Mouse (Mus musculus) kidney, embryonic 14.5 days (tissue): Measurements from ENCODE around the gene Rnf121. TPM values are rescaled to one million over a fixed set of nuclear protein-coding genes. Genes with fewer than 3 reads are reported as not detected.
A peak's percentile ranks its signal among the peaks of the same experiment; 100 is the strongest.

Source experiments
- ATAC-seq: fragments of 200-750 bp; cut with Nextera tagmentation; 2 replicates; pipeline ENCODE4 v1.8.0; 2017; ENCODE audit warnings: moderate number of reproducible peaks, mild to moderate bottlenecking, moderate TSS enrichment, moderate library complexity; ENCODE audit not compliant: low FRiP score, low TSS enrichment
- H3K27ac ChIP-seq: fragments of 300-500 bp; sonication (generic); 2 replicates; pipeline ENCODE4 v1.5.1; 2014; ENCODE audit warnings: low read depth, mild to moderate bottlenecking, low read length, moderate library complexity, mixed read lengths
- H3K27me3 ChIP-seq: fragments of 300-500 bp; sonication (generic); 2 replicates; pipeline ENCODE4 v1.6.1; 2014; ENCODE audit warnings: mild to moderate bottlenecking, low read length; ENCODE audit not compliant: control insufficient read depth, insufficient read depth
- H3K36me3 ChIP-seq: fragments of 300-500 bp; sonication (generic); 2 replicates; pipeline ENCODE4 v1.6.1; 2014; ENCODE audit warnings: low read length, mixed read lengths; ENCODE audit not compliant: control insufficient read depth, insufficient read depth
- H3K4me1 ChIP-seq: fragments of 300-500 bp; sonication (generic); 2 replicates; pipeline ENCODE4 v1.6.1; 2014; ENCODE audit warnings: low read length, mixed read lengths; ENCODE audit not compliant: control insufficient read depth, insufficient read depth
- H3K4me2 ChIP-seq: fragments of 300-500 bp; sonication (generic); replicated peaks from 2 replicates; pipeline ENCODE4 v1.6.1; 2014; ENCODE audit warnings: low read depth, mild to moderate bottlenecking, low read length
- H3K4me3 ChIP-seq: fragments of 300-500 bp; sonication (generic); 2 replicates; pipeline ENCODE4 v1.5.1; 2014; ENCODE audit warnings: mild to moderate bottlenecking, low read length
- H3K9ac ChIP-seq: fragments of 300-500 bp; sonication (generic); 2 replicates; pipeline ENCODE4 v1.6.1; 2014; ENCODE audit warnings: low read depth, mild to moderate bottlenecking, low read length, moderate library complexity
- H3K9me3 ChIP-seq: fragments of 300-500 bp; sonication (generic); 2 replicates; pipeline ENCODE4 v1.6.1; 2016; ENCODE audit warnings: low read length; ENCODE audit not compliant: control insufficient read depth
- WGBS: fragments of 180-500 bp; shearing (Covaris S2); extraction: QIAGEN DNeasy Blood & Tissue Kit; methylation state at CpG from one replicate; pipeline ENCODE4 v1.1.7; 2014; 5-methylcytosine and 5-hydroxymethylcytosine counted together
- polyA plus RNA-seq: library from polyadenylated mRNA; unstranded; fragments of >200 nt; fragmentation: Nextera tagmentation; extraction: Ambion mirVana; gene quantifications from 2 replicates; pipeline ENCODE4 v1.2.1, GENCODE M21; 2014

Rnf121 gene
- polyA plus RNA-seq, 1 experiment from 2014 or later = 28.8 TPM

DNA sequence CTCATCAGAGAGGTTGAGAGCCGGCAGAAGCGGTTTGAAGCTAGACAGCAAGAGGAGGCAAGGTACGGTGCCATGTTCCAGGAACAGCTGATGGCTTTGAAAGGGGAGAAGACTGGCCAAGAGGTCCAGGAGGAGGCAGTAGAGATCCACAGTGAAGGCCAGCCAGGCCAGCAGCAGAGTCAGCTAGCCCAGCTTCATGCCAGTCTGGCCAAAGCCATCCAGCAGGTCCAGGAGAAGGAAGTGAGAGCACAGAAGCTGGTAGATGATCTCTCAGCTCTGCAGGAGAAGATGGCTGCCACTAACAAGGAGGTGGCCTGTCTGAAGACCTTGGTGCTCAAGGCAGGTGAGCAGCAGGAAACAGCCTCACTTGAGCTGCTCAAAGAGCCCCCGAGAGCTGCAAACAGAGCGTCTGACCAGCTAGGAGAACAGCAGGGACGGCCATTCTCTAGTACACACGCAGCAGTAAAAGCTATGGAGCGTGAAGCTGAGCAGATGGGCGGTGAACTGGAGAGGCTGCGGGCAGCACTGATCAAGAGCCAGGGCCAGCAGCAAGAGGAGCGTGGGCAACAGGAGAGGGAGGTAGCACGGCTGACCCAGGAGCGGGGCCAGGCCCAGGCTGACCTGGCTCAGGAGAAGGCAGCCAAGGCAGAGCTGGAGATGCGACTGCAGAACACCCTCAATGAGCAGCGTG, 65.7 kb downstream of the Rnf121 start:
- Histone ChIP-seq H3K9me3 (no peaks in the 10 kb centered on the region), H3K4me1 (peaks cover 6% of the 10 kb centered on the region; the same call in 1 of the 2 replicates), H3K36me3 (peaks cover 94% of the 10 kb centered on the region), H3K27ac (peak overlapping the region; percentile 61), H3K27me3 (no peaks in the 10 kb centered on the region), H3K4me2 (no peak overlapping the region), H3K4me3 (no peak overlapping the region), H3K9ac (peak overlapping the region; percentile 28; the same call in 1 of the 2 replicates)
- 50% methylated on average over 15 of the region's 15 CpGs for WGBS
- peak; percentile 78 for ATAC-seq

DNA sequence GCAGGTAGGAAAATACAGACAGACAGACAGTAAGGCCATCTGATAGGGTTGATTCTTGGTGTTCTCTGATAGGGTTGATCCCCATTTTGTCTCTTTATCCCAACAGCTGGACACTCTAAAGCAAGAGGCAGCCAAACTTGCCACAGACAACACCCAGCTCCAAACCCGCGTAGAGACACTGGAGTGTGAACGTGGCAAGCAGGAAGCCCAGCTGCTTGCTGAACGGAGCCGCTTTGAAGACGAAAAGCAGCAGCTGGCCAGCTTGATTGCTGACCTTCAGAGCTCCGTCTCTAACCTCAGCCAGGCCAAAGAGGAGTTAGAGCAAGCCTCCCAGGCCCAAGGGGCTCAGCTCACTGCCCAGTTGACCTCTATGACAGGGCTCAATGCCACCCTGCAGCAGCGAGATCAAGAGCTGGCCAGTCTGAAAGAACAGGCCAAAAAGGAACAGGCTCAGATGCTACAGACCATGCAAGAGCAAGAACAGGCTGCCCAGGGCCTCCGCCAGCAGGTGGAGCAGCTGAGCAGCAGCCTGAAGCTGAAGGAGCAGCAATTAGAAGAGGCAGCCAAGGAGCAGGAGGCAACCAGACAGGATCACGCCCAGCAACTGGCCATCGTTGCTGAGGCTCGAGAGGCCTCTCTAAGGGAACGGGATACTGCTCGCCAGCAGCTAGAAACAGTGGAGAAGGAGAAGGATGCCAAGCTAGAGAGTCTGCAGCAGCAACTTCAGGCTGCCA, 66.9 kb downstream of the Rnf121 start:
- no peaks in the 10 kb centered on the region for H3K27me3 ChIP-seq
- no peak overlapping the region for H3K4me3 ChIP-seq
- peaks cover 6% of the 10 kb centered on the region; the same call in 1 of the 2 replicates for H3K4me1 ChIP-seq
- 43% methylated on average over 14 of the region's 14 CpGs for WGBS
- no peaks in the 10 kb centered on the region for H3K9me3 ChIP-seq
- no peak overlapping the region for H3K9ac ChIP-seq
- peaks cover 99% of the 10 kb centered on the region for H3K36me3 ChIP-seq
- H3K27ac ChIP-seq = peak overlapping the region; percentile 52; the same call in 1 of the 2 replicates
- ATAC-seq = peak; percentile 67
- H3K4me2 ChIP-seq = no peak overlapping the region

DNA sequence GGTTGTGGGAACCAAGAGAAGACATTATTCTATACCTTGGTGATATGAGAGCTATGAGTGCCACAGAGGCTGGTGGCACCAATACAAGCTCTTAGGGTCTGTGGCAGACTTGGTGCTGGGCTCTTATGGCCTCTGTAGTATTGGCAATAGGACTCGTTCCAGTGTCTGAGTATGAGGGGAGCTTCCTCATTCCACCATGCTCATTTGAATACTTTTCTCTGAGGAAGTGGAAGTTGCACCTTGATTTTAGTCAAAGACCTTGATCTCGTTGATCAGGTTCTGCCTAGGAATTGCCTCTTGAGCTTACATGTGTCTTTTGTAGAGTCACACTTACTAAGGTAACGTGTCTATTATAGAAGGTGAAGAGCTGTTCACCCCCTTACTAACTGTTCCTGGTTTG, 71.0 kb downstream of the Rnf121 start:
- Histone ChIP-seq H3K9ac (no peak overlapping the region), H3K4me1 (peaks cover under 1% of the 10 kb centered on the region; the same call in 1 of the 2 replicates), H3K9me3 (no peaks in the 10 kb centered on the region), H3K27me3 (no peaks in the 10 kb centered on the region), H3K27ac (no peak overlapping the region), H3K4me2 (no peak overlapping the region), H3K4me3 (no peak overlapping the region), H3K36me3 (peaks cover 98% of the 10 kb centered on the region)
- ATAC-seq = no peak
- WGBS = 92% methylated on average over 3 of the region's 3 CpGs

DNA sequence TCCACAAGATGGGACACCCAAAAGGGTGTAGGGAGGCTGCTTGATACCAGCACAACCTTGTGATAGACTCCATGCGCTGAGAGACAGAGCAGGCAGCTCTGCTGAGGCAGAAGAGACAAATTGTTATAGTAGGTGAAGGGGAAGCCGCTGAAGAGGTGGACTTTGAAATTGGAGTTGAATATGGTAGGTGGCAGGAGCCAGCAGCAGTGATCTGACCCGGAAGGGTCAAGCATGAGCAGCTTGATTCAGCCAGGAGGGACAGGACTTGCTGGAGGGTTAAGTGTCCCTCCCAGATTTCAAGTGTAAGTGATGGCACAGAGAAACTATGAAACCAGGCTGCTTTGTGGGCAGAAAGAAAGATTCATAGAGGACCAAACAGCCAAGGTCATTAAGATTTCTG, 80.2 kb downstream of the Rnf121 start:
- Histone ChIP-seq H3K4me1 (no peaks in the 10 kb centered on the region), H3K4me3 (no peak overlapping the region), H3K4me2 (no peak overlapping the region), H3K9ac (no peak overlapping the region), H3K9me3 (no peaks in the 10 kb centered on the region), H3K27me3 (no peaks in the 10 kb centered on the region), H3K36me3 (peaks cover 60% of the 10 kb centered on the region), H3K27ac (no peak overlapping the region)
- ATAC-seq = no peak
- WGBS = 71% methylated on average over 3 of the region's 3 CpGs

- Histone ChIP-seq H3K4me2 (no peak overlapping the region), H3K27ac (no peak overlapping the region), H3K4me3 (no peak overlapping the region), H3K27me3 (no peaks in the 10 kb centered on the region), H3K36me3 (peaks cover 40% of the 10 kb centered on the region), H3K9ac (no peak overlapping the region), H3K9me3 (no peaks in the 10 kb centered on the region), H3K4me1 (no peaks in the 10 kb centered on the region)
- WGBS = 88% methylated on average over 1 of the region's 1 CpGs
- ATAC-seq = no peak
Measured at GRCm38 (mm10) chr7:101982735-101983134, 82.5 kb downstream of the Rnf121 start.

- Histone ChIP-seq H3K27ac (no peak overlapping the region), H3K4me3 (no peak overlapping the region), H3K4me1 (peaks cover 20% of the 10 kb centered on the region), H3K4me2 (no peak overlapping the region), H3K27me3 (no peaks in the 10 kb centered on the region), H3K9me3 (no peaks in the 10 kb centered on the region), H3K9ac (no peak overlapping the region), H3K36me3 (peaks cover 3% of the 10 kb centered on the region; the same call in 1 of the 2 replicates)
- ATAC-seq = no peak
- 41% methylated on average over 2 of the region's 2 CpGs for WGBS
Measured at GRCm38 (mm10) chr7:101974505-101974904, 90.8 kb downstream of the Rnf121 start.

GRCm38 (mm10) chr7:101973730-101974129, 91.5 kb downstream of the Rnf121 start:
- Histone ChIP-seq H3K9me3 (no peaks in the 10 kb centered on the region), H3K4me3 (no peak overlapping the region), H3K27me3 (no peaks in the 10 kb centered on the region), H3K27ac (no peak overlapping the region), H3K36me3 (no peaks in the 10 kb centered on the region; the same call in 1 of the 2 replicates), H3K9ac (peak overlapping the region; percentile 28; the same call in 1 of the 2 replicates), H3K4me1 (peaks cover 25% of the 10 kb centered on the region), H3K4me2 (no peak overlapping the region)
- WGBS = 61% methylated on average over 3 of the region's 3 CpGs
- no peak for ATAC-seq

GRCm38 (mm10) chr7:101971721-101972120, 93.5 kb downstream of the Rnf121 start:
- WGBS = 49% methylated on average over 2 of the region's 2 CpGs
- peaks cover 29% of the 10 kb centered on the region for H3K4me1 ChIP-seq

More at GRCm38 (mm10) chr7:101971721-101972120, 93.5 kb downstream of the Rnf121 start:
- ATAC-seq = no peak
- H3K4me3 ChIP-seq = peak overlapping the region; percentile 62
- no peaks in the 10 kb centered on the region for H3K36me3 ChIP-seq
- no peaks in the 10 kb centered on the region for H3K9me3 ChIP-seq
- no peaks in the 10 kb centered on the region for H3K27me3 ChIP-seq
- H3K27ac ChIP-seq = peak overlapping the region; percentile 100; the same call in 1 of the 2 replicates
- H3K9ac ChIP-seq = peak overlapping the region; percentile 81; the same call in 1 of the 2 replicates
- peak overlapping the region; percentile 87 for H3K4me2 ChIP-seq
